Mouse (Mus musculus) large intestine, adult 2 months (tissue): ENCODE results near the gene Carnmt1. TPM values are rescaled to one million over a fixed set of nuclear protein-coding genes. Genes with fewer than 3 reads are reported as not detected.

Source experiments
- DNase-seq: peaks from one replicate; pipeline ENCODE4 v3.0.0-alpha.2; 2012; ENCODE audit warnings: low read depth, low spot score
- WGBS: fragments of 180-500 bp; shearing (Covaris S2); methylation state at CpG from one replicate; pipeline ENCODE4 v1.1.7; 2018; 5-methylcytosine and 5-hydroxymethylcytosine counted together
- polyA plus RNA-seq: library from polyadenylated mRNA; depleted of rRNA; stranded (reverse); fragments of >200 nt; gene quantifications from 2 replicates; pipeline ENCODE4 v1.2.3, GENCODE M21; 2012; rRNA removed

The Carnmt1 gene
- polyA plus RNA-seq: 3.5 and 3.8 TPM in 2 replicates

GRCm38 (mm10) chr19:18670608-18671007 lies at the start of gene Carnmt1:
Gene Carnmt1, plus strand, starts transcription at chr19:18670764.
- DNase-seq: peak; percentile 90
- under 1% methylated on average over 57 of the region's 58 CpGs for WGBS

GRCm38 (mm10) chr19:18623894-18624293 lies 46.7 kb upstream of the Carnmt1 start:
- WGBS: 70% methylated on average over 2 of the region's 2 CpGs

GRCm38 (mm10) chr19:18629589-18629988 lies 41.0 kb upstream of the Carnmt1 start:
- no peak for DNase-seq
- 27% methylated on average over 1 of the region's 1 CpGs for WGBS

More at GRCm38 (mm10) chr19:18623894-18624293, 46.7 kb upstream of the Carnmt1 start:
- DNase-seq: no peak

GRCm38 (mm10) chr19:18630221-18631119 lies 40.1 kb upstream of the Carnmt1 start:
- DNase-seq: peak; percentile 24
- WGBS: 3% methylated on average over 17 of the region's 17 CpGs

DNA sequence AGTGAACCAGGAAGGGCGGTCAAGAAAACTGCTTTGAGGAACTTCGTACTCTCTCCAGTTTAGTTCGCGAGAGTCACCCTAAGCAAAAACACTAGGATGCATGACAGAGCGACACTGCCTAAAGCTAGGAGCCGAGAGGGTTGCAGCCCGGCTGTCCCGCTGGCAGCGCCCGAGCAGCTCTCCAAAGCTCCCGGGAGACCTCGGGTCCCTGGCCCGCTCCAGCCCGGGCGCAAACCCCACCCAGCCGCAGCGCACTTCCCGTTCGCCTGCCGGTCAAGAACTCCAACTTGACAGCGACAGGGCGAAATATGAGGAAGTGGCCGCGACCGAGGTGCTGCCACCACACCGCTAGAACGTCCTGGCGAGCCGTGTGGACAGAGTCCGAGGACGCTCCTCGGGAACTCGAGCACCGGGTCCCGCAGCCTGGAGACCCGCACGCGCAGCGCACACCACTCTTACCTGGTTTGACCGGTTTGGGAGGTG lies 39.4 kb upstream of the Carnmt1 start:
- DNase-seq: peak; percentile 44
- WGBS: under 1% methylated on average over 40 of the region's 40 CpGs

DNA sequence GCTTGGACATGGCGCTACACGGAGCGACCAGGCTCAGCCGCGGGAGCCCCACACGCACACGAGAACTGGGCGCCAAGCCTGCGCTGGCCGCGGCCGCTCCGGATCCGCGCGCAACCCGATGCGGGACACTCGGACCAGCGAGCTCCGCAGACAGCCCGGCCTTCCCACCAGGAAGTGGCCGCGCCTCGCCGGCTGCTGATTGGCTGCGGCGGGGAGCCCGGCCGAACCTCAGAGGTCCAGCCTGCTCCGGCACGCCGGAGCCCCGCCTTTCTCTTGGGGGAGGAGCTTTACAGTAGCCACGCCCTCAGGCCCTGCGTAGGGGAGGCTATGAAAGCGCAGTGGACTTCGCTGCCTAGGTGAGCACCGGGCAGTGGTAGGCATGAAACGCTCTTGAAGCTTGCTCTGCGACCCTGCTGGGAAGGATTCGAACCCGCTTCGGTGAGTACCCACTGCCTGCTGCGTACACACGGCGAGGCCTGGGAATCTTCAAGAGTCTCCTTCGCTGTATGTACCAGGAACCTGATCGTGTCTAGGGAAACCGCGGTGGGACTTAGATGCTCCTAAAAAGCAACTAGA lies 38.8 kb upstream of the Carnmt1 start, which contains the start of the genes Ostf1 and Nmrk1:
Ostf1 (minus strand) TSS at position 180 of the 576 bp plus-strand sequence.
Nmrk1 (plus strand) TSS at position 307 of the 576 bp plus-strand sequence.
- DNase-seq: peak; percentile 93
- WGBS: under 1% methylated on average over 51 of the region's 51 CpGs

DNA sequence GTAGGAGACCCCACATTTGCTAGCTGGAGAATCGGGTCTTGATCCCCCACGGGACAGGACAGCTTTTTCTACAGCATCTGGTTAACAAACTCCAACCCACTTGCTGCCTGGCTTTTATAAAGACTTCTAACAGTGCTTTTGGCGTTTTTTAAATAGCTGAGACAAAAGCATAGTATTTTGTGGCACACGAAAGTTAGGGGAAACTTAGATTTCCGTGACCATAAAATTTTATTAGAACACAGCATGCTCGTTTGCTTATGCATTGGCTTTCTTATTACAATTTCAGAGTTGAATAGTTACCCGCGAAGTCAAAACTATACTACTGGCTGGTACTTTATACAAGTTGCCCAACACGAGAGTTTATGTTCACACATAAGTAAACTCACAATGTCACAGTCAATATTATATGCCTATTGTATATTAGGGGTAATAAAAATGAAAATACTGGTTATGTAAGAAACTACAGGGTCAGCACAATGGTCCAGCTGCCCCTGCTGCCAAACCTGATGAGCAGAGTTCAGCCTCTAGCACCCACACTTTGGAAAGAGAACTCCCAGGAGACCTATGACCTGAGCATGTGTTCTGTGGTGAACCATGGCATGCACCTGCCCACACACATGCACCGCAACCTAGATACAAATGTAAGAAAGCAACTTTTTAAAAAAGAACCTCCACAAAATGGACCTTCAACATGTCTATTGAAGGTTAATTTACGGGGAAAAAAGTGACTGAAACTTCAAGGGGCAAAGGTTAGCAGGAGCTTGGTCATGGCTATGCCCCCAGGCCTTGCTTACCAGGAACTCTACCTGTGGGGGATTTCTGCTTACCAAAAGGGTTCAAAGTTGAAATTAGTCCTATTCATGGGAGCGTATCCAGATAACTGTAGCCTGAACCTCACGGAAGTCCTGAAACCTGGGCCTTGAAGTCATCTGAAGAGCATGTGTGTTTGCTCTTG lies 38.1 kb upstream of the Carnmt1 start:
- WGBS: 43% methylated on average over 13 of the region's 13 CpGs
- DNase-seq: no peak

DNA sequence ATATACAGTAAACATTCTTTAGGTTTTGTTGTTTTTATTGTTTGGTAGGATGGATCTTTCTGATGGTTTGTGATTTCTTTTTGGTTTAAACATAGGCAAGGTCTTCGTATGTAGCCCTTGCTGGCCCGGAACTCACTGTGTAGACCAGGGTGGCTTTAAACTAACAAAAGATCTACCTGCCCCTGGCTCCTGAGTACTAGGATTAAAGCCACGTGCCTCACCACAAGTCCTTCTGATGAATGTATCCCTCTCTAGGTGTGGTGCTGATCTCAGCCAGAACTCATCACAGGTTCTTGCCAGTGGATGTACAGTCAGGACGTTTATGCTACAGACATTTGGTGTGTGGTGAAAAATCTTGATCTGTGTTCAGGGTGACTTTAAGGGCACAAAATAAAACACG lies 32.6 kb upstream of the Carnmt1 start:
- 80% methylated on average over 5 of the region's 5 CpGs for WGBS
- DNase-seq: no peak

- 60% methylated on average over 5 of the region's 5 CpGs for WGBS
- no peak for DNase-seq
These were observed 31.6 kb upstream of the Carnmt1 start for GRCm38 (mm10) chr19:18638949-18639348.

- 26% methylated on average over 2 of the region's 2 CpGs for WGBS
- DNase-seq: no peak
These were observed 31.0 kb upstream of the Carnmt1 start for GRCm38 (mm10) chr19:18639552-18639951.

DNA sequence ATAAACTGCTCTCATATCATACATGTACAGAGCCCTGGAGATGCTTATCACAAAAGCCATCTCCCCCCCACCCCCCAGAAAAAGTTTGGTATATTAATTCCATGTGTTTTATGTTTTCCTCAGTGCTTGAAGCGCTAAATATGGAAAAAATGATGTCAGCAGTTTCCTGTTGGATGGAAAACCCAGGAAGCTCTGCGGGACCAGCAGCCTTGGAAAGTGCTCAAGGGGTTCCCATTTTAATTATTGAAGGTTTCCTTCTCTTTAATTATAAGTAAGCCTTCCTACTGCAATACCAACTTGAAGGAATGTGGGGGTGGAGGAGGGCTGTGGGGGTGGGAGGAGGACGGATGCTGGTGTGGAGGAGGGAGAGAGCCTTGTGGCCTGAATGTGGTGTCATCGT lies 29.6 kb upstream of the Carnmt1 start:
- no peak for DNase-seq
- 84% methylated on average over 4 of the region's 4 CpGs for WGBS

- WGBS: 73% methylated on average over 4 of the region's 4 CpGs
- DNase-seq: no peak
These were observed 27.2 kb upstream of the Carnmt1 start for GRCm38 (mm10) chr19:18643411-18643810.

- 73% methylated on average over 6 of the region's 6 CpGs for WGBS
- DNase-seq: no peak
These were observed 26.5 kb upstream of the Carnmt1 start for GRCm38 (mm10) chr19:18644084-18644483.

DNA sequence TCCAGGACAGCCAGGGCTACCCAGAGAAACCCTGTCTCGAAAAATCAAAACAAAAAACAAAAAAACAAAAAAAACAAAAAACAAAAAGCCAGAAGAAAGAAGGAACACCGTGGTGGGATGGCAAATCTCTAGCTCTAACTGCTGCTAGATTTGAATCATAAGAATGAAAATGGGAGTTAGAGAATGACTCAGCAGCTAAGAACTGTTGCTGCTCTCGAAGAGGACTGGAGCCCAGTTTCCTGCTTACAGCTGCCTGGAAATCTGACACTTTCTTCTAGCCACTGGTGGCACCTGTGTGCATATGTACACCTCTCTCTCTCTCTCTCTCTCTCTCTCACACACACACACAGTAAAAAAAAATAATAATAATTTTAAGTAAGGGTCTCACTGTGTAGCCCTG lies 24.2 kb upstream of the Carnmt1 start:
- 70% methylated on average over 3 of the region's 3 CpGs for WGBS
- DNase-seq: no peak

GRCm38 (mm10) chr19:18646853-18647420 lies 23.6 kb upstream of the Carnmt1 start:
- DNase-seq: no peak
- WGBS: 84% methylated on average over 5 of the region's 5 CpGs

GRCm38 (mm10) chr19:18647775-18648557 lies 22.6 kb upstream of the Carnmt1 start:
- DNase-seq: no peak
- WGBS: 50% methylated on average over 9 of the region's 9 CpGs

- no peak for DNase-seq
- WGBS: 67% methylated on average over 6 of the region's 6 CpGs
These were observed 22.0 kb upstream of the Carnmt1 start for GRCm38 (mm10) chr19:18648558-18648945.

DNA sequence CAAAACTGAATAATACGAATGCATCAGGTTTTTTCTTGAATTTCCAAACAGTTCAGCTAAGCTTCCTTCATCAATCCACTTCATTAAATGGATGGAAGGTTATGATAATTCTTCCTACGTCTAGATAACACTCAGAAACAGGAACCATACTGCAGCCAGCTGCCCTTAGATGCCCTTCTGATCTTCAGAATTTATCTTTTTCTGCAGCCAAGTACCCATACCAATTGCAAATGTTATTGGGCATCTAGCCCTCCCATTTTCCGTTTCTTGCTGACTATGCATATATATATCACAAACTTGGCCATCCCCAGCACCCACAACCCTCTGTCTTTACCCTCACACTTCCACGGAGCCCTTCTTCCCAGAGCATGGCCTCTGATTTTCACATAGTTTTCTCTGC lies 20.6 kb upstream of the Carnmt1 start:
- 82% methylated on average over 4 of the region's 4 CpGs for WGBS

More for the DNA sequence above, 20.6 kb upstream of the Carnmt1 start:
- DNase-seq: no peak
